Mouse (Mus musculus) G1E (cell line): ENCODE measurements around the gene Nhlrc2.

Experiments used
- CTCF ChIP-seq: IDR thresholded peaks from 2 replicates; pipeline ENCODE4 v1.5.1; 2012; ENCODE audit warnings: low read depth, low read length, inconsistent platforms, mixed read lengths
- TAL1 ChIP-seq: conservative IDR thresholded peaks from 2 replicates; pipeline ENCODE4 v1.6.1; 2012; ENCODE audit warnings: low read depth, low read length, inconsistent platforms, mixed read lengths

- no peak for TF ChIP-seq CTCF
- TF ChIP-seq TAL1: no peak
Observed at GRCm38 (mm10) chr19:56637035-56637683, 89.1 kb downstream of the Nhlrc2 start.
